ENCODE assay signal across 10 mouse cellular contexts in genomic region chr15:101286129-101286770, GRCm38 (mm10). TPM values are rescaled to one million over a fixed set of nuclear protein-coding genes. Genes with fewer than 3 reads are reported as not detected.
DNase-seq lines count a peak whose midpoint lies in the region; ATAC-seq and TF ChIP-seq lines count a peak whose summit lies in the region.
"Had no signal": no experiment of that assay in that cellular context is flagged by ENCODE, and none has a peak within 500 bp of the region (broad histone marks: within the 10 kb centered on the region; RNA-seq: fewer than 3 reads in every experiment).

No protein-coding gene starts in this region.

- H3K9me3 ChIP-seq in limb, embryonic 13.5 days, result no peaks in the 10 kb centered on the region
- no peaks in the 10 kb centered on the region for H3K9me3 ChIP-seq in limb, embryonic 10.5 days (replicated peaks)
- H3K9me3 ChIP-seq in MEL (replicated peaks; ENCODE audit: insufficient read depth, low read length), result no peaks in the 10 kb centered on the region
- H3K9me3 ChIP-seq: hindbrain, embryonic 15.5 days; limb, embryonic 15.5 days had no signal

- H3K27ac ChIP-seq in limb, embryonic 13.5 days, result no peak overlapping the region
- no peak overlapping the region for H3K27ac ChIP-seq in limb, embryonic 10.5 days
- H3K27ac ChIP-seq in MEL (ENCODE audit: control insufficient read depth, low read depth, low read length), result no peak overlapping the region
- H3K27ac ChIP-seq: hindbrain, embryonic 15.5 days; limb, embryonic 15.5 days had no signal

- WGBS in limb, embryonic 13.5 days, result 71% methylated on average over 9 of the region's 9 CpGs
- WGBS in limb, embryonic 10.5 days, result 77% methylated on average over 9 of the region's 9 CpGs

- H3K4me3 ChIP-seq in limb, embryonic 13.5 days, result no peak overlapping the region
- H3K4me3 ChIP-seq in limb, embryonic 10.5 days, result no peak overlapping the region
- H3K4me3 ChIP-seq in MEL (ENCODE audit: control insufficient read depth in 1 of 2, insufficient read depth in 1 of 2, low read depth in 2 of 2, low read length in 2 of 2), result no peak overlapping the region
- H3K4me3 ChIP-seq: hindbrain, embryonic 15.5 days; limb, embryonic 15.5 days had no signal

- H3K79me2 ChIP-seq in MEL (ENCODE audit: control insufficient read depth, insufficient read depth, low read length, poor library complexity), result peaks cover 13% of the 10 kb centered on the region

- peak; percentile 57 to 63 (median 63) for TF ChIP-seq CTCF in MEL (IDR thresholded peaks at IDR 0.05 in 2 of 3, conservative IDR thresholded peaks at IDR 0.05 in 1 of 3; ENCODE audit: control insufficient read depth in 1 of 3, insufficient read depth in 1 of 3, low read depth in 2 of 3, low read length in 3 of 3, poor library complexity in 1 of 3, severe bottlenecking in 1 of 3)

- no peak overlapping the region for H3K4me2 ChIP-seq in limb, embryonic 13.5 days (replicated peaks)
- H3K4me2 ChIP-seq: hindbrain, embryonic 15.5 days; limb, embryonic 15.5 days had no signal

- H3K9ac ChIP-seq in limb, embryonic 13.5 days, result 0 out of 2 replicates have a peak overlapping the region, but pooled peaks have one; percentile 39
- H3K9ac ChIP-seq in MEL (ENCODE audit: control insufficient read depth, low read depth, low read length, poor library complexity, severe bottlenecking), result no peak overlapping the region
- H3K9ac ChIP-seq: hindbrain, embryonic 15.5 days; limb, embryonic 15.5 days had no signal

- H3K27me3 ChIP-seq in limb, embryonic 13.5 days, result no peaks in the 10 kb centered on the region
- H3K27me3 ChIP-seq in limb, embryonic 10.5 days (ENCODE audit: low read depth, poor library complexity, severe bottlenecking), result no peaks in the 10 kb centered on the region
- no peaks in the 10 kb centered on the region for H3K27me3 ChIP-seq in MEL (ENCODE audit: control insufficient read depth in 1 of 2, insufficient read depth in 2 of 2, low read length in 2 of 2)
- H3K27me3 ChIP-seq: hindbrain, embryonic 15.5 days; limb, embryonic 15.5 days had no signal

- H3K36me3 ChIP-seq in limb, embryonic 13.5 days, result peaks cover 54% of the 10 kb centered on the region
- peaks cover 52% of the 10 kb centered on the region for H3K36me3 ChIP-seq in limb, embryonic 10.5 days
- peaks cover 0 to 14% of the 10 kb centered on the region in 2 experiments for H3K36me3 ChIP-seq in MEL (ENCODE audit: control insufficient read depth in 1 of 2, insufficient read depth in 2 of 2, low read length in 2 of 2)

- DNase-seq in CD4-positive, CD25-positive, alpha-beta regulatory T cell, adult 2 months (ENCODE audit: low read depth, low spot score), result peak; percentile 62
- DNase-seq in limb, embryonic 10.5 days (ENCODE audit: low spot score), result no peak
- peak; percentile 41 for DNase-seq in MEL (ENCODE audit: low read depth, low spot score)
- peak; percentile 37 for DNase-seq in kidney, postnatal 14 days
- DNase-seq in left cerebral cortex, adult 18-20 months (ENCODE audit: low spot score in 2 of 2), result no peak

- ATAC-seq in CD4-positive, CD25-positive, alpha-beta regulatory T cell, adult 4 months, result no peak
- no peak for ATAC-seq in limb, embryonic 13.5 days (ENCODE audit: low FRiP score, low read depth)
- no peak for ATAC-seq in activated CD4-positive, CD25-positive, alpha-beta regulatory T cell, adult 4 months

- no peak for TF ChIP-seq EP300 in MEL (IDR thresholded peaks at IDR 0.05; ENCODE audit: low read depth in 1 of 2, low read length in 2 of 2)

- TF ChIP-seq RAD21 in MEL (IDR thresholded peaks at IDR 0.05; ENCODE audit: low read depth, low read length), result peak; percentile 24

- no peak for TF ChIP-seq POLR2A in MEL (IDR thresholded peaks at IDR 0.05; ENCODE audit: control insufficient read depth in 1 of 2, insufficient read depth in 1 of 2, low read depth in 1 of 2, low read length in 2 of 2, poor library complexity in 1 of 2)

- peaks cover 21% of the 10 kb centered on the region for H3K4me1 ChIP-seq in limb, embryonic 13.5 days
- peaks cover 15% of the 10 kb centered on the region for H3K4me1 ChIP-seq in limb, embryonic 10.5 days
- peaks cover 3 to 20% of the 10 kb centered on the region in 2 experiments; a peak in 3 of 4 replicates for H3K4me1 ChIP-seq in MEL (ENCODE audit: control insufficient read depth in 1 of 2, insufficient read depth in 2 of 2, low read length in 2 of 2)

TF ChIP-seq in MEL, 35 proteins besides CTCF, POLR2A, EP300 and RAD21:
- TF ChIP-seq MAX (IDR thresholded peaks at IDR 0.05; ENCODE audit: low read length), result no peak
- TF ChIP-seq BHLHE40 (IDR thresholded peaks at IDR 0.05; ENCODE audit: borderline replicate concordance, low read depth, low read length), result no peak
- no peak for TF ChIP-seq UBTF (IDR thresholded peaks at IDR 0.05; ENCODE audit: borderline replicate concordance, insufficient read depth, low read depth, low read length)
- TF ChIP-seq SMC3 (IDR thresholded peaks at IDR 0.05; ENCODE audit: low read depth, low read length), result peak; percentile 55
- no peak for TF ChIP-seq TCF12 (IDR thresholded peaks at IDR 0.05; ENCODE audit: low read depth, low read length)
- TF ChIP-seq POLR2AphosphoS5 (IDR thresholded peaks at IDR 0.05; ENCODE audit: borderline replicate concordance, low read depth, low read length), result no peak
- no peak for TF ChIP-seq USF1 (IDR thresholded peaks at IDR 0.05; ENCODE audit: low read depth, low read length)
- TF ChIP-seq USF2 (IDR thresholded peaks at IDR 0.05; ENCODE audit: borderline replicate concordance in 1 of 2, insufficient read depth in 1 of 2, low read depth in 1 of 2, low read length in 2 of 2), result no peak

RNA-seq across cellular contexts. Expression of gene Atg101, which starts 2.2 kb away (rescaled TPM):
- 10 to 100 TPM; 67.8 to 79.0 TPM for polyA plus RNA-seq in CD4-positive, CD25-positive, alpha-beta regulatory T cell, adult 4 months (2017; shearing (Covaris generic))
- 64.1 and 70.4 TPM in 2 replicates for polyA plus RNA-seq in limb, embryonic 13.5 days (2015; fragmentation: Nextera tagmentation; extraction: Ambion mirVana)
- 92.3 and 97.5 TPM in 2 replicates for polyA plus RNA-seq in limb, embryonic 10.5 days (2016; fragmentation: Nextera tagmentation; extraction: Ambion mirVana)
- total RNA-seq in MEL (2012; rRNA removed), result 75.5 and 90.3 TPM in 2 replicates
- 10 to 100 TPM in 1 of 2 experiments, not detected in 1; 75.2 TPM for polyA plus RNA-seq in MEL (2012; ENCODE audit: insufficient read depth in 1 of 2, insufficient read length in 2 of 2, low read depth in 1 of 2, low replicate concordance in 2 of 2, missing spikeins in 1 of 2)
- 10 to 100 TPM; 42.8 to 43.6 TPM for polyA plus RNA-seq in activated CD4-positive, CD25-positive, alpha-beta regulatory T cell, adult 4 months (2017; shearing (Covaris generic))
- total RNA-seq in left cerebral cortex, adult 18-20 months (2021), result 10 to 100 TPM; 45.5 to 53.6 TPM

RNA-seq across cellular contexts. Expression of gene 6030408B16Rik, which starts 6.8 kb away (rescaled TPM):
- polyA plus RNA-seq in CD4-positive, CD25-positive, alpha-beta regulatory T cell, adult 4 months (2017; shearing (Covaris generic)), result not detected
- polyA plus RNA-seq in limb, embryonic 13.5 days (2015; fragmentation: Nextera tagmentation; extraction: Ambion mirVana), result 1.5 and 1.9 TPM in 2 replicates
- 1.8 and 4.1 TPM in 2 replicates for polyA plus RNA-seq in limb, embryonic 10.5 days (2016; fragmentation: Nextera tagmentation; extraction: Ambion mirVana)
- 0.07 and 0.12 TPM in 2 replicates for total RNA-seq in MEL (2012; rRNA removed)
- polyA plus RNA-seq in MEL (2012; ENCODE audit: insufficient read depth in 1 of 2, insufficient read length in 2 of 2, low read depth in 1 of 2, low replicate concordance in 2 of 2, missing spikeins in 1 of 2), result under 1 TPM in 1 of 2 experiments, not detected in 1; 0.18 TPM
- under 1 TPM in 1 of 2 experiments, not detected in 1; 0.38 TPM for polyA plus RNA-seq in activated CD4-positive, CD25-positive, alpha-beta regulatory T cell, adult 4 months (2017; shearing (Covaris generic))
- total RNA-seq in left cerebral cortex, adult 18-20 months (2021), result under 1 TPM; 0.40 to 0.42 TPM
- polyA plus RNA-seq: hindbrain, embryonic 15.5 days had no signal

RNA-seq across cellular contexts. Expression of gene Nr4a1, which starts 32.2 kb away (rescaled TPM):
- 100 to 1,000 TPM in 1 of 2 experiments, 10 to 100 TPM in 1; 57.3 to 120 TPM for polyA plus RNA-seq in CD4-positive, CD25-positive, alpha-beta regulatory T cell, adult 4 months (2017; shearing (Covaris generic))
- polyA plus RNA-seq in limb, embryonic 13.5 days (2015; fragmentation: Nextera tagmentation; extraction: Ambion mirVana), result 10.0 and 10.3 TPM in 2 replicates
- polyA plus RNA-seq in limb, embryonic 10.5 days (2016; fragmentation: Nextera tagmentation; extraction: Ambion mirVana), result 4.1 and 7.1 TPM in 2 replicates
- 1.7 and 2.0 TPM in 2 replicates for total RNA-seq in MEL (2012; rRNA removed)
- polyA plus RNA-seq in MEL (2012; ENCODE audit: insufficient read depth in 1 of 2, insufficient read length in 2 of 2, low read depth in 1 of 2, low replicate concordance in 2 of 2, missing spikeins in 1 of 2), result 10 to 100 TPM in 1 of 2 experiments, not detected in 1; 12.8 TPM
- 10 to 100 TPM; 37.5 to 92.8 TPM for polyA plus RNA-seq in activated CD4-positive, CD25-positive, alpha-beta regulatory T cell, adult 4 months (2017; shearing (Covaris generic))
- 100 to 1,000 TPM; 171 to 181 TPM for total RNA-seq in left cerebral cortex, adult 18-20 months (2021)

Comparison
In these comparisons a context has a peak if more than half of its experiments do, and no peak if none do; other contexts are left out.
1. DNase-seq: peak in CD4-positive, CD25-positive, alpha-beta regulatory T cell, adult 2 months (single experiment), MEL (single experiment) and kidney, postnatal 14 days (single experiment); none in limb, embryonic 10.5 days (single experiment) and left cerebral cortex, adult 18-20 months (0 of 2).